Mouse (Mus musculus) myocyte (in vitro differentiated cells): ENCODE data around the gene Inava.

Source experiments
- MAX ChIP-seq: IDR thresholded peaks from one replicate; pipeline ENCODE4 v1.6.1; 2011; ENCODE audit warnings: low read depth, mild to moderate bottlenecking, control low read depth
- TCF12 ChIP-seq: IDR thresholded peaks from one replicate; pipeline ENCODE4 v1.6.1; 2011; ENCODE audit warnings: mild to moderate bottlenecking, control low read depth; ENCODE audit not compliant: poor library complexity, insufficient read depth, severe bottlenecking

- TF ChIP-seq MAX: no peak
- TF ChIP-seq TCF12: no peak
Measured at GRCm38 (mm10) chr1:136259543-136259892, 25.5 kb upstream of the Inava start.
